Mouse (Mus musculus): Measurements from ENCODE around the gene Dhps. TPM values are rescaled to one million over a fixed set of nuclear protein-coding genes. Genes with fewer than 3 reads are reported as not detected.
"Not testable (repeated sequence)": the region's sequence is repeated elsewhere in the genome, so short reads cannot be mapped to it uniquely, and the experiment has no call there.

Gene Dhps
- polyA plus RNA-seq, 1 experiment from 2014 or later: 83.4 TPM

GRCm38 (mm10) chr8:85096850-85097249 lies 25.3 kb downstream of the Dhps start:
- no peak overlapping the region for H3K9ac ChIP-seq (ENCODE audit: low read length)
- ATAC-seq (no peak), DNase-seq (ENCODE audit: low spot score) (no peak)
- no peak overlapping the region for H3K4me2 ChIP-seq (ENCODE audit: low read length)
- peaks cover 34% of the 10 kb centered on the region for H3K36me3 ChIP-seq (ENCODE audit: control insufficient read depth, insufficient read depth, low read length)
- H3K27me3 ChIP-seq (replicated peaks; ENCODE audit: control insufficient read depth, insufficient read depth, low read length): no peaks in the 10 kb centered on the region
- no peak overlapping the region for H3K27ac ChIP-seq (ENCODE audit: low read depth, low read length)
- WGBS: 87% methylated on average over 4 of the region's 4 CpGs
- no peaks in the 10 kb centered on the region for H3K9me3 ChIP-seq (replicated peaks; ENCODE audit: control insufficient read depth, low read length)
- no peaks in the 10 kb centered on the region for H3K4me1 ChIP-seq (ENCODE audit: control insufficient read depth, insufficient read depth, low read length)
- no peak overlapping the region for H3K4me3 ChIP-seq (ENCODE audit: low read depth, low read length)

GRCm38 (mm10) chr8:85100076-85100665 lies 28.6 kb downstream of the Dhps start:
- Histone ChIP-seq H3K36me3 (ENCODE audit: control insufficient read depth, insufficient read depth, low read length) (peaks cover 20% of the 10 kb centered on the region), H3K27ac (ENCODE audit: low read depth, low read length) (no peak overlapping the region), H3K4me1 (ENCODE audit: control insufficient read depth, insufficient read depth, low read length) (no peaks in the 10 kb centered on the region), H3K27me3 (replicated peaks; ENCODE audit: control insufficient read depth, insufficient read depth, low read length) (no peaks in the 10 kb centered on the region), H3K4me3 (ENCODE audit: low read depth, low read length) (no peak overlapping the region), H3K4me2 (ENCODE audit: low read length) (no peak overlapping the region), H3K9ac (ENCODE audit: low read length) (no peak overlapping the region), H3K9me3 (replicated peaks; ENCODE audit: control insufficient read depth, low read length) (no peaks in the 10 kb centered on the region)
- WGBS: 83% methylated on average over 4 of the region's 4 CpGs
- ATAC-seq (no peak), DNase-seq (ENCODE audit: low spot score) (no peak)

GRCm38 (mm10) chr8:85113241-85113640 lies 41.7 kb downstream of the Dhps start:
- Histone ChIP-seq H3K4me1 (ENCODE audit: control insufficient read depth, insufficient read depth, low read length) (no peaks in the 10 kb centered on the region), H3K27ac (ENCODE audit: low read depth, low read length) (no peak overlapping the region), H3K9ac (ENCODE audit: low read length) (no peak overlapping the region), H3K27me3 (replicated peaks; ENCODE audit: control insufficient read depth, insufficient read depth, low read length) (no peaks in the 10 kb centered on the region), H3K4me2 (ENCODE audit: low read length) (no peak overlapping the region), H3K9me3 (replicated peaks; ENCODE audit: control insufficient read depth, low read length) (no peaks in the 10 kb centered on the region), H3K4me3 (ENCODE audit: low read depth, low read length) (no peak overlapping the region), H3K36me3 (ENCODE audit: control insufficient read depth, insufficient read depth, low read length) (peaks cover 12% of the 10 kb centered on the region; the same call in 1 of the 2 replicates)
- no peak for ATAC-seq
- no peak for DNase-seq (ENCODE audit: low spot score)
- 96% methylated on average over 10 of the region's 10 CpGs for WGBS

GRCm38 (mm10) chr8:85115501-85115900 lies 43.9 kb downstream of the Dhps start:
- Histone ChIP-seq H3K4me2 (ENCODE audit: low read length) (no peak overlapping the region), H3K9ac (ENCODE audit: low read length) (no peak overlapping the region), H3K9me3 (replicated peaks; ENCODE audit: control insufficient read depth, low read length) (no peaks in the 10 kb centered on the region), H3K27ac (ENCODE audit: low read depth, low read length) (no peak overlapping the region), H3K4me3 (ENCODE audit: low read depth, low read length) (no peak overlapping the region), H3K36me3 (ENCODE audit: control insufficient read depth, insufficient read depth, low read length) (0 out of 2 replicates have a peak, but pooled peaks cover 2% of the 10 kb centered on the region), H3K4me1 (ENCODE audit: control insufficient read depth, insufficient read depth, low read length) (no peaks in the 10 kb centered on the region), H3K27me3 (replicated peaks; ENCODE audit: control insufficient read depth, insufficient read depth, low read length) (no peaks in the 10 kb centered on the region)
- ATAC-seq (no peak), DNase-seq (ENCODE audit: low spot score) (no peak)
- WGBS: 74% methylated on average over 4 of the region's 4 CpGs

- no peak overlapping the region for H3K4me3 ChIP-seq (ENCODE audit: low read depth, low read length)
- H3K9me3 ChIP-seq (replicated peaks; ENCODE audit: control insufficient read depth, low read length): no peaks in the 10 kb centered on the region
- H3K27ac ChIP-seq (ENCODE audit: low read depth, low read length): no peak overlapping the region
- ATAC-seq: no peak
- 93% methylated on average over 7 of the region's 7 CpGs for WGBS
- no peaks in the 10 kb centered on the region for H3K4me1 ChIP-seq (ENCODE audit: control insufficient read depth, insufficient read depth, low read length)
- no peaks in the 10 kb centered on the region for H3K36me3 ChIP-seq (ENCODE audit: control insufficient read depth, insufficient read depth, low read length)
- no peak overlapping the region for H3K9ac ChIP-seq (ENCODE audit: low read length)
- no peak overlapping the region for H3K4me2 ChIP-seq (ENCODE audit: low read length)
- no peaks in the 10 kb centered on the region for H3K27me3 ChIP-seq (replicated peaks; ENCODE audit: control insufficient read depth, insufficient read depth, low read length)
- DNase-seq (ENCODE audit: low spot score): no peak
These were observed 45.4 kb downstream of the Dhps start for GRCm38 (mm10) chr8:85116984-85117383.

- peak overlapping the region; percentile 62 for H3K4me3 ChIP-seq (ENCODE audit: low read depth, low read length)
- H3K36me3 ChIP-seq (ENCODE audit: control insufficient read depth, insufficient read depth, low read length): no peaks in the 10 kb centered on the region
- 0 out of 2 replicates have a peak overlapping the region, but pooled peaks have one; percentile 23 for H3K27ac ChIP-seq (ENCODE audit: low read depth, low read length)
- no peaks in the 10 kb centered on the region for H3K4me1 ChIP-seq (ENCODE audit: control insufficient read depth, insufficient read depth, low read length)
- H3K27me3 ChIP-seq (replicated peaks; ENCODE audit: control insufficient read depth, insufficient read depth, low read length): no peaks in the 10 kb centered on the region
- peak; percentile 91 for DNase-seq (ENCODE audit: low spot score)
- H3K9me3 ChIP-seq (replicated peaks; ENCODE audit: control insufficient read depth, low read length): no peaks in the 10 kb centered on the region
- H3K4me2 ChIP-seq (ENCODE audit: low read length): peak overlapping the region; percentile 80
- peak overlapping the region; percentile 78 for H3K9ac ChIP-seq (ENCODE audit: low read length)
- WGBS: 6% methylated on average over 37 of the region's 37 CpGs
- peak; percentile 86 for ATAC-seq
These were observed 47.8 kb downstream of the Dhps start for GRCm38 (mm10) chr8:85119052-85119981.

- not testable (repeated sequence) for H3K27me3 ChIP-seq (replicated peaks; ENCODE audit: control insufficient read depth, insufficient read depth, low read length); H3K27ac ChIP-seq (ENCODE audit: low read depth, low read length); H3K36me3 ChIP-seq (ENCODE audit: control insufficient read depth, insufficient read depth, low read length); H3K4me1 ChIP-seq (ENCODE audit: control insufficient read depth, insufficient read depth, low read length); H3K9ac ChIP-seq (ENCODE audit: low read length); H3K9me3 ChIP-seq (replicated peaks; ENCODE audit: control insufficient read depth, low read length); DNase-seq (ENCODE audit: low spot score); ATAC-seq; H3K4me3 ChIP-seq (ENCODE audit: low read depth, low read length); H3K4me2 ChIP-seq (ENCODE audit: low read length)
- WGBS: 76% methylated on average over 5 of the region's 5 CpGs
These were observed 48.7 kb downstream of the Dhps start for GRCm38 (mm10) chr8:85120251-85120650.

GRCm38 (mm10) chr8:85122995-85123394 lies 51.4 kb downstream of the Dhps start, which contains the start of gene Zfp791:
Gene Zfp791, minus strand, starts transcription at chr8:85123095.
- H3K36me3 ChIP-seq (ENCODE audit: control insufficient read depth, insufficient read depth, low read length): no peaks in the 10 kb centered on the region
- WGBS: 70% methylated on average over 3 of the region's 3 CpGs
- H3K9ac ChIP-seq (ENCODE audit: low read length): no peak within 1 kb of the TSS
- no peak within 1 kb of the TSS for H3K4me2 ChIP-seq (ENCODE audit: low read length)
- DNase-seq (ENCODE audit: low spot score): no peak
- no peaks in the 10 kb centered on the region for H3K9me3 ChIP-seq (replicated peaks; ENCODE audit: control insufficient read depth, low read length)
- H3K4me1 ChIP-seq (ENCODE audit: control insufficient read depth, insufficient read depth, low read length): no peaks in the 10 kb centered on the region
- H3K27me3 ChIP-seq (replicated peaks; ENCODE audit: control insufficient read depth, insufficient read depth, low read length): no peaks in the 10 kb centered on the region
- ATAC-seq: no peak
- H3K27ac ChIP-seq (ENCODE audit: low read depth, low read length): no peak within 1 kb of the TSS
- H3K4me3 ChIP-seq (ENCODE audit: low read depth, low read length): no peak within 1 kb of the TSS

- Histone ChIP-seq H3K27me3 (replicated peaks; ENCODE audit: control insufficient read depth, insufficient read depth, low read length) (no peaks in the 10 kb centered on the region), H3K4me2 (ENCODE audit: low read length) (no peak overlapping the region), H3K9ac (ENCODE audit: low read length) (no peak overlapping the region), H3K4me1 (ENCODE audit: control insufficient read depth, insufficient read depth, low read length) (no peaks in the 10 kb centered on the region), H3K36me3 (ENCODE audit: control insufficient read depth, insufficient read depth, low read length) (no peaks in the 10 kb centered on the region), H3K4me3 (ENCODE audit: low read depth, low read length) (no peak overlapping the region), H3K27ac (ENCODE audit: low read depth, low read length) (no peak overlapping the region), H3K9me3 (replicated peaks; ENCODE audit: control insufficient read depth, low read length) (no peaks in the 10 kb centered on the region)
- 93% methylated on average over 8 of the region's 8 CpGs for WGBS
- ATAC-seq (no peak), DNase-seq (ENCODE audit: low spot score) (no peak)
These were observed 52.1 kb downstream of the Dhps start for GRCm38 (mm10) chr8:85123691-85124090.

All from forebrain, embryonic 14.5 days (tissue).